Mouse (Mus musculus) MEL (cell line): ENCODE measurements around the gene Sult4a1. TPM values are rescaled to one million over a fixed set of nuclear protein-coding genes. Genes with fewer than 3 reads are reported as not detected.

Experiments
- DNase-seq: peaks from one replicate; pipeline ENCODE4 v3.0.0; 2011; ENCODE audit warnings: low read depth, low spot score
- H3K27ac ChIP-seq: 2 replicates; pipeline ENCODE4 v1.5.1; 2012; ENCODE audit warnings: low read depth, mild to moderate bottlenecking, control low read depth, low read length, moderate library complexity; ENCODE audit not compliant: control insufficient read depth
- H3K27me3 ChIP-seq, 2 experiments: fragments of 150-350 bp in 1 of 2; sonication (generic) in 1 of 2; 2 replicates each; pipeline ENCODE4 v1.6.1; 2012; ENCODE audit warnings: low read length in 2 of 2, mild to moderate bottlenecking in 2 of 2, improper control_type of control experiment in 1 of 2, moderate library complexity in 1 of 2; ENCODE audit not compliant: insufficient read depth in 2 of 2, control insufficient read depth in 1 of 2
- H3K36me3 ChIP-seq, 2 experiments: 2 replicates each; pipeline ENCODE4 v1.6.1; 2012 to 2014; ENCODE audit warnings: low read length in 2 of 2, improper control_type of control experiment in 1 of 2, inconsistent platforms in 1 of 2, mild to moderate bottlenecking in 1 of 2; ENCODE audit not compliant: insufficient read depth in 2 of 2, control insufficient read depth in 1 of 2
- H3K4me1 ChIP-seq, 2 experiments: fragments of 150-350 bp in 1 of 2; sonication (generic) in 1 of 2; 2 replicates each; pipeline ENCODE4 v1.6.1; 2012; ENCODE audit warnings: low read length in 2 of 2, improper control_type of control experiment in 1 of 2, mild to moderate bottlenecking in 1 of 2; ENCODE audit not compliant: insufficient read depth in 2 of 2, control insufficient read depth in 1 of 2
- H3K4me3 ChIP-seq, 2 experiments: fragments of 150-350 bp in 1 of 2; sonication (generic) in 1 of 2; 2 replicates each; pipeline ENCODE4 v1.5.1; 2012; ENCODE audit warnings: low read depth in 2 of 2, low read length in 2 of 2, mild to moderate bottlenecking in 2 of 2, moderate library complexity in 2 of 2, control low read depth in 1 of 2, improper control_type of control experiment in 1 of 2; ENCODE audit not compliant: control insufficient read depth in 1 of 2, insufficient read depth in 1 of 2
- H3K79me2 ChIP-seq: 2 replicates; pipeline ENCODE4 v1.6.1; 2012; ENCODE audit warnings: mild to moderate bottlenecking, low read length, moderate library complexity; ENCODE audit not compliant: control insufficient read depth, poor library complexity, insufficient read depth
- H3K9ac ChIP-seq: 2 replicates; pipeline ENCODE4 v1.6.1; 2012; ENCODE audit warnings: low read depth, mild to moderate bottlenecking, control low read depth, low read length, moderate library complexity; ENCODE audit not compliant: control insufficient read depth, poor library complexity, severe bottlenecking
- H3K9me3 ChIP-seq: fragments of 150-350 bp; sonication (generic); replicated peaks from 2 replicates; pipeline ENCODE4 v1.6.1; 2012; ENCODE audit warnings: mild to moderate bottlenecking, low read length, improper control_type of control experiment, moderate library complexity; ENCODE audit not compliant: insufficient read depth
- CHD2 ChIP-seq: IDR thresholded peaks from 2 replicates; pipeline ENCODE4 v1.6.1; 2011; ENCODE audit warnings: low read length, improper control_type of control experiment
- CTCF ChIP-seq, 3 experiments: IDR thresholded peaks in 2 of 3; conservative IDR thresholded peaks in 1 of 3; 2 replicates each; pipeline ENCODE4 v1.5.1; 2011 to 2012; ENCODE audit warnings: low read length in 3 of 3, low read depth in 2 of 3, mild to moderate bottlenecking in 2 of 3, improper control_type of control experiment in 1 of 3, inconsistent platforms in 1 of 3, mixed read lengths in 1 of 3, moderate library complexity in 1 of 3; ENCODE audit not compliant: control insufficient read depth in 1 of 3, insufficient read depth in 1 of 3, poor library complexity in 1 of 3, severe bottlenecking in 1 of 3
- EP300 ChIP-seq, 2 experiments: IDR thresholded peaks; 2 replicates each; pipeline ENCODE4 v1.6.1; 2011; ENCODE audit warnings: improper control_type of control experiment in 2 of 2, low read length in 2 of 2, low read depth in 1 of 2, mild to moderate bottlenecking in 1 of 2
- GABPA ChIP-seq: IDR thresholded peaks from 2 replicates; pipeline ENCODE4 v1.6.1; 2012; ENCODE audit warnings: low read depth, mild to moderate bottlenecking, inconsistent platforms, low read length, improper control_type of control experiment, moderate library complexity
- GATA1 ChIP-seq: IDR thresholded peaks from 2 replicates; pipeline ENCODE4 v1.6.1; 2011; ENCODE audit warnings: low read depth, low read length, improper control_type of control experiment
- MAFK ChIP-seq: IDR thresholded peaks from 2 replicates; pipeline ENCODE4 v1.6.1; 2011; ENCODE audit warnings: low read depth, mild to moderate bottlenecking, low read length, improper control_type of control experiment, borderline replicate concordance
- MAZ ChIP-seq: IDR thresholded peaks from 2 replicates; pipeline ENCODE4 v1.6.1; 2012; ENCODE audit warnings: low read depth, mild to moderate bottlenecking, inconsistent platforms, low read length, improper control_type of control experiment
- MXI1 ChIP-seq: IDR thresholded peaks from 2 replicates; pipeline ENCODE4 v1.6.1; 2011; ENCODE audit warnings: mild to moderate bottlenecking, low read depth, low read length, improper control_type of control experiment
- NELFE ChIP-seq: IDR thresholded peaks from 2 replicates; pipeline ENCODE4 v1.6.1; 2011; ENCODE audit warnings: low read depth, low read length, improper control_type of control experiment
- NRF1 ChIP-seq: IDR thresholded peaks from 2 replicates; pipeline ENCODE4 v1.6.1; 2014; ENCODE audit warnings: low read depth, mild to moderate bottlenecking, inconsistent platforms, low read length, improper control_type of control experiment, moderate library complexity; ENCODE audit not compliant: poor library complexity, insufficient read depth, severe bottlenecking
- POLR2AphosphoS2 ChIP-seq: IDR thresholded peaks from 2 replicates; pipeline ENCODE4 v1.6.1; 2011; ENCODE audit warnings: low read length, improper control_type of control experiment
- POLR2AphosphoS5 ChIP-seq: IDR thresholded peaks from 2 replicates; pipeline ENCODE4 v1.6.1; 2012; ENCODE audit warnings: low read depth, borderline replicate concordance, mild to moderate bottlenecking, inconsistent platforms, low read length, moderate library complexity, mixed read lengths
- RAD21 ChIP-seq: IDR thresholded peaks from 2 replicates; pipeline ENCODE4 v1.6.1; 2011; ENCODE audit warnings: mild to moderate bottlenecking, low read depth, low read length, improper control_type of control experiment
- RCOR1 ChIP-seq: IDR thresholded peaks from 2 replicates; pipeline ENCODE4 v1.6.1; 2012; ENCODE audit warnings: low read depth, mild to moderate bottlenecking, inconsistent platforms, low read length, improper control_type of control experiment
- UBTF ChIP-seq: IDR thresholded peaks from 2 replicates; pipeline ENCODE4 v1.6.1; 2012; ENCODE audit warnings: low read depth, mild to moderate bottlenecking, inconsistent platforms, low read length, improper control_type of control experiment, moderate library complexity, borderline replicate concordance; ENCODE audit not compliant: insufficient read depth
- USF2 ChIP-seq, 2 experiments: IDR thresholded peaks; 2 replicates each; pipeline ENCODE4 v1.6.1; 2011 to 2012; ENCODE audit warnings: improper control_type of control experiment in 2 of 2, low read length in 2 of 2, borderline replicate concordance in 1 of 2, inconsistent platforms in 1 of 2, low read depth in 1 of 2, mild to moderate bottlenecking in 1 of 2; ENCODE audit not compliant: insufficient read depth in 1 of 2
- ZC3H11A ChIP-seq: IDR thresholded peaks from 2 replicates; pipeline ENCODE4 v1.6.1; 2012; ENCODE audit warnings: low read depth, mild to moderate bottlenecking, inconsistent platforms, low read length, improper control_type of control experiment
- ZKSCAN1 ChIP-seq: IDR thresholded peaks from 2 replicates; pipeline ENCODE4 v1.6.1; 2012; ENCODE audit warnings: low read depth, mild to moderate bottlenecking, inconsistent platforms, low read length, improper control_type of control experiment, moderate library complexity
- ZMIZ1 ChIP-seq: IDR thresholded peaks from 2 replicates; pipeline ENCODE4 v1.6.1; 2012; ENCODE audit warnings: low read depth, mild to moderate bottlenecking, inconsistent platforms, low read length, improper control_type of control experiment, moderate library complexity
- polyA plus RNA-seq, 2 experiments: library from polyadenylated mRNA; stranded (reverse) in 1 of 2; unstranded in 1 of 2; fragments of >175 nt in 1 of 2; fragments of >200 nt in 1 of 2; gene quantifications; 2 replicates each; pipeline versions ENCODE4 v1.2.1 to v1.2.4; 2012; ENCODE audit warnings: low replicate concordance in 2 of 2, low read depth in 1 of 2; ENCODE audit not compliant: insufficient read length in 2 of 2, insufficient read depth in 1 of 2, missing spikeins in 1 of 2
- total RNA-seq: library from RNA; depleted of rRNA; stranded (reverse); fragments of 300-350 nt; gene quantifications from 2 replicates; pipeline ENCODE4 v1.2.3, GENCODE M21; 2012

The Sult4a1 gene
- total and polyA plus RNA-seq, 3 experiments: not detected

GRCm38 (mm10) chr15:84056083-84056482 is 49.5 kb downstream of the Sult4a1 start:
- no peaks in the 10 kb centered on the region for H3K79me2 ChIP-seq
- H3K9ac ChIP-seq: no peak overlapping the region
- H3K27me3 ChIP-seq: no peaks in the 10 kb centered on the region
- DNase-seq: no peak
- no peaks in the 10 kb centered on the region for H3K36me3 ChIP-seq
- no peak overlapping the region for H3K4me3 ChIP-seq
- H3K9me3 ChIP-seq: no peaks in the 10 kb centered on the region
- H3K27ac ChIP-seq: no peak overlapping the region
- TF ChIP-seq POLR2AphosphoS2 (no peak), CTCF (IDR thresholded peaks at IDR 0.05 in 2 of 3, conservative IDR thresholded peaks at IDR 0.05 in 1 of 3; ENCODE audit: control insufficient read depth in 1 of 3, insufficient read depth in 1 of 3, low read depth in 2 of 3, low read length in 3 of 3, poor library complexity in 1 of 3, severe bottlenecking in 1 of 3) (peak in 2 of 3 experiments; percentile 17 to 22; a peak in 3 of 6 replicates), ZMIZ1 (no peak), MAZ (no peak), POLR2AphosphoS5 (no peak)
- H3K4me1 ChIP-seq: no peaks in the 10 kb centered on the region

- TF ChIP-seq MAFK (no peak), RAD21 (peak; percentile 51), CHD2 (no peak), USF2 (IDR thresholded peaks at IDR 0.05; ENCODE audit: borderline replicate concordance in 1 of 2, insufficient read depth in 1 of 2, low read depth in 1 of 2, low read length in 2 of 2) (no peak), NELFE (no peak), ZKSCAN1 (no peak), RCOR1 (no peak), ZC3H11A (no peak), CTCF (IDR thresholded peaks at IDR 0.05 in 2 of 3, conservative IDR thresholded peaks at IDR 0.05 in 1 of 3; ENCODE audit: control insufficient read depth in 1 of 3, insufficient read depth in 1 of 3, low read depth in 2 of 3, low read length in 3 of 3, poor library complexity in 1 of 3, severe bottlenecking in 1 of 3) (peak; percentile 30 to 60 (median 45); a peak in 5 of 6 replicates), NRF1 (no peak), GATA1 (no peak)
- no peaks in the 10 kb centered on the region for H3K27me3 ChIP-seq
- H3K27ac ChIP-seq: no peak overlapping the region
- no peaks in the 10 kb centered on the region for H3K9me3 ChIP-seq
- no peaks in the 10 kb centered on the region for H3K79me2 ChIP-seq
- H3K4me1 ChIP-seq: no peaks in the 10 kb centered on the region
- no peak overlapping the region for H3K4me3 ChIP-seq
- H3K36me3 ChIP-seq: no peaks in the 10 kb centered on the region
- DNase-seq: peak; percentile 11
- H3K9ac ChIP-seq: no peak overlapping the region
These were observed 51.7 kb downstream of the Sult4a1 start for GRCm38 (mm10) chr15:84053859-84054258.

GRCm38 (mm10) chr15:84053240-84053639 is 52.3 kb downstream of the Sult4a1 start:
- Histone ChIP-seq H3K9ac (no peak overlapping the region), H3K27ac (no peak overlapping the region), H3K27me3 (no peaks in the 10 kb centered on the region), H3K79me2 (no peaks in the 10 kb centered on the region), H3K36me3 (no peaks in the 10 kb centered on the region), H3K4me1 (no peaks in the 10 kb centered on the region), H3K4me3 (no peak overlapping the region), H3K9me3 (no peaks in the 10 kb centered on the region)
- DNase-seq: no peak
- TF ChIP-seq UBTF (no peak), GABPA (no peak), RAD21 (no peak), EP300 (IDR thresholded peaks at IDR 0.05; ENCODE audit: low read depth in 1 of 2, low read length in 2 of 2) (no peak), MXI1 (no peak), CHD2 (no peak), USF2 (IDR thresholded peaks at IDR 0.05; ENCODE audit: borderline replicate concordance in 1 of 2, insufficient read depth in 1 of 2, low read depth in 1 of 2, low read length in 2 of 2) (no peak), MAZ (no peak), NRF1 (no peak)
